Mouse (Mus musculus): ENCODE data around the gene Dscaml1.
A peak's percentile ranks its signal among the peaks of the same experiment; 100 is the strongest.

Dscaml1 gene

DNA sequence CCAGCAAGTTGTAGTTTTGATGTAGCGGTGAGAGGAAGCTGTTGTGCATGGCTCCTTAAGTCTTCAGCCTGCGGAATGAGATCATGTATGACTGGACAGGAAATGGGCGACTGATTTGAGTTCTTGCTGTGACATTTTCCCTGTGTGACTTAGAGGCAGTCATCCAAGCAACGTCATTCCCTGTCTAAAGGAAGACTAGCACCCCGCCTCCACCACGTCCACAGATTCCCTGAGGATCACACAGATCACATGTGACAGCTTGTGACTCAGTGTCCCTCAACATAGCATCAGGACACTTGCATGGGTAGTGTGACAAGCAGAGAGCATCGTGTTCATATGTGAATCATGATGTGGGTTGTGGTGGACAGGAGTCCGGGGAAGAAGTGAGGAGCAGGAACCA is 147.6 kb downstream of the Dscaml1 start:
- no peak for DNase-seq

- no peak for DNase-seq
Measured at GRCm38 (mm10) chr9:45580069-45580795, 153.8 kb downstream of the Dscaml1 start.

GRCm38 (mm10) chr9:45586475-45586874 is 160.0 kb downstream of the Dscaml1 start:
- no peak for DNase-seq

DNA sequence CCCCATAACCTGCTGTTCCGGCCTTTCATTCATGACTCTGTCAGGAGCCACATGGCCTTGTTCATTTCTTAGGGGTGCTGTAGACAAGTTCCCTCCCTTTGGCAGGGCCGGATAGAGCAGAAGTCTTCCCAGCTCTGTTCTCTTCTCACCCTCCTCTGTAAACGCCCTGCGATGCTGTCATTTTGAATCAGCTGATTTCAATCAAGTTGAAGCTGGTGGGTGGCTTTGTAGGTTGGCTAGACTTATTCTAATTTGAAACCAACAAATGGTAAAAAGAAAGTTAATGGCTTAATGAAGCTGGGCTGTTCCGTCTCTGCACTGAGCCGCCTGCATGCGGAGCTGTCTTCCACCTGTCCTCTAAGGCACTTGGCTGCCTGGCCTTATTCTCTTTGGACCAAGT is 161.3 kb downstream of the Dscaml1 start:
- no peak for DNase-seq

- peak; percentile 20 to 80 for DNase-seq
Measured at GRCm38 (mm10) chr9:45589867-45590266, 163.4 kb downstream of the Dscaml1 start.

- no peak for DNase-seq
Measured at GRCm38 (mm10) chr9:45591061-45591460, 164.6 kb downstream of the Dscaml1 start.

DNA sequence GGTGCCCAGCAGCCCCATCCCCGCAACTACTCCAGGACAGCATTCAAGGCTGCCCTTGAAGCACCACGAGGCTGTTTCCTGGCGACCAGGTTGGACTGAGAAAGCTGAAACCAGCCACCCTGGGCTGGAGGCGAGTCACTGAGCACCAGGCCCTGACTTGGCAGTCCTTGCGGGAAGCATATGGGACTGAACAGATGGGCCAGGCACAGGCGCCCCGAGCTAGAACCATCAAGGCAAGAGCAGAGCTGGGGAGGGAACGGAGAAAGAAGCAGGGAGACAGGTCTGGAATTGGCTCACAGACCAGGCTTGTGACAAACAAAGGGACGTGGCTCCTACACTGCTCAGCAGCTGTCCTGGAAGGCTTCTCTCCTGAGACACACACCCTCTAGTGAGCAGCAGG is 165.9 kb downstream of the Dscaml1 start:
- no peak for DNase-seq

- DNase-seq, result no peak
Measured at GRCm38 (mm10) chr9:45598117-45598516, 171.7 kb downstream of the Dscaml1 start.

- no peak for DNase-seq
Measured at GRCm38 (mm10) chr9:45599377-45599776, 172.9 kb downstream of the Dscaml1 start.

- peak; percentile 1 to 3 for DNase-seq
Measured at GRCm38 (mm10) chr9:45607337-45607736, 180.9 kb downstream of the Dscaml1 start.

- no peak for DNase-seq
Measured at GRCm38 (mm10) chr9:45608097-45609031, 181.9 kb downstream of the Dscaml1 start.

DNA sequence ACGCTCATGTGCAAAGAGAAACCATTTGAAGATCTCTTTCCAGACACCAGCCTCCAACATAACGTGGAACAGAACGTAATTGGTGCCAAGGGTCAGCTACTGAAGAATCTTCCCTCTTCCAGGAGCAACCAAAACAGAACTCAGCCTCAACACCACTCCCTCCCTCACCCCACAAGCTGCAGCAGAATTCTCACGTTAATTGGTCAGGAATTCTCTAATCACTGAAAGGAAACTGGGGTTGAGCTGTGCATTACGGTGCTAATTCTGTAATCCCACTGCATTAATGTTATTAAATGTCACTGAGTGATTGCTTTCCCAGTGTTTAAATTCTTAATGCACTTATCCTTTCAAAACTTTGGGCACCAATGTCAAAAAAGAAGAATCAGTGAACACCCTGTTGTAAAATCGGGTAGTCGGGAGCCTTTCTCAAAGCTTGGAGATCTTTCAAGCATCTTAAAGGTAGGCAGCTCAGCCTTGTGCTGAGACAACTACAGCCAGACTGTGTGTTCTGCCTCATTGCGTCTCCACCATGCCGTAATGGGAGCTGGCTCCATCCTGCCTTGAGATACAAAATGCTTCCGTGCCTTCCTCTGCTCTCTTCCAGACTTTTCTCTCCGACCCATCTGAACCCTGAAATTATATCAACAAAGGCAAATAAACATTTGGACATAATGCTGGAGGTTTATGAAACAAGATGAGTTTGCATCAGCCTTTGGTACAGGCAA is 184.1 kb downstream of the Dscaml1 start:
- no peak for DNase-seq

DNA sequence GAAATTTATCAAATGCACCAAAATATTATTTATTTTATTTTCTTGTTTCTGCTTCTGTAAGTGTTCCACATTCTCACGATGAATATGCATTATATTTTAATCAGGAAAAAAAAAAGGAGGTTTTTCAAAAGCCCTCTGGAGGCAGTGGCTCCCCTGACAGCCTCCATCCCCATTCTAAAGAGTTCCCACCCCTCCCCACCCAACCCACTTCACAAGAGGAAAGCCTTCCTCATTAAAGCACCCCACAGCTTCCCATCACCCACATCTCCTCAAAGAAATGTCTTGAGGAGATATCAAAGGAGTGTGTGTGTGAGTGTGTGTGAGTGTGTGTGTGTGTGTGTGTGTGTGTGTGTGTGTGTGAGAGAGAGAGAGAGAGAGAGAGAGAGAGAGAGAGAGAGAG is 188.2 kb downstream of the Dscaml1 start:
- DNase-seq, result no peak

DNA sequence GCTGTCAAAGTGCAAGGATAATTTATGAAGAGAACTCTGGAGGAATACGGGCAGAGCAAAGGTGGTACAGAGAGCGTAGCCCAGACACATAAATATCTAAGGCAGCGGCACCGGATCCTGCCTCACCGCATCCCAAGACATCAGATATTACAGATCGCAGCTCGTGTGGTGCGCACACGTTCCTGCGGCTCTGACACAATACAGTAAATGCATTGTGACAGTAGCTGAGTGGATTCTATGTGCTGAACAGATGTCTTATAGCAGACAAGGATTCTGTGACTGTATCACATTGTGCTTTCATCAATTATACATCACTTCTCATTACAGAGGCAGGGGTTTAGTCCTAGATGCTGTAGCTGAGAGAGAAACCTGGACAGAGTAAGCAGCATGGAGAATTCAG is 191.5 kb downstream of the Dscaml1 start:
- DNase-seq, result no peak

GRCm38 (mm10) chr9:45618443-45618842 is 192.0 kb downstream of the Dscaml1 start:
- DNase-seq, result no peak

- no peak for DNase-seq
Measured at GRCm38 (mm10) chr9:45620049-45620448, 193.6 kb downstream of the Dscaml1 start.

- no peak for DNase-seq
Measured at GRCm38 (mm10) chr9:45620920-45621319, 194.5 kb downstream of the Dscaml1 start.

DNA sequence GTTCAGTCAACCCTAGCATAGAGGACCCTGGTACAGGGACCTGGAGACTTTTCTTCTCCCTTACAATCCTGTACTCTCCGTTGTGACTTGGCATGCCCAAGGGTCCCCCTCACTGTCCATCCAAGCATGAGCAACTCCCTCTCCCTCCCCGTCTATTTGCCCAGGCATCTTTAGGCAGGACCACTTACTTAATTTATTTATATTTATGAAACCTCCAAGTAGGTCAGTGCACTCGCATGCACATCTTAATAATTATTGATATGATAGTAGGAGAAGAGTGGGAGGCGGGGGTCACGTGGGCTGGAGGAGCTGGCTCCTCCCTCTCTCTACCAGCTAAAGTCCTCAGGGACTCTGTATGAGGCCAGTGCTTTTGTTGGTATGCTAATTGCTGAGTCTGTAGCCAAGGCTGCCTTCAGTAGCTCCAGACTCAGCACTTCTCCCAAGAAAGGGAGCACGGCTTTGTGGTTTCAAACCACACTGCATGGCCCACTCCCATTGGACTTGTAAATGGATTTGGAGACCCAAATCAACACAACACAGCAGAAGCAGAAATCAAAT is 199.5 kb downstream of the Dscaml1 start:
- DNase-seq, result no peak

DNA sequence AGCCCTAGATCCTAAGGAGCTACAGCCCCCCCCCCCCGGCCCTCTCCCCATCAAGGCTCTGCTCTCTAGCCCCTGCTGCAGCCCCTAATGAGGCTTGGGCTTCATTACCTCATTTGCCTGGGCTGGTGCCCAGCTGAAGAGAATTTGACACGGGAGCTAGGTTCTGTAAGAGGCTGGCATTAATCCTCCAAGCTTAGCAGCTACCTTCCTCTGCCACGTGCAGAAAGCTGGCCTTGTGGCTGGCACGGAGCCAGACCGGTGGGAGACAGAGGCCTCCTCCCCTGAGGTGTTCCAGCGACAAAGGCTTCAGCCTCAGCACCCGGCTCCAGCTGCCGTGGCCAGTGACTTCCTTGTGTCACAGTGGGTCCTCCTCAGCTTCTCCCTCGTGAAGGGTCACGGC is 206.1 kb downstream of the Dscaml1 start:
- DNase-seq, result no peak

DNA sequence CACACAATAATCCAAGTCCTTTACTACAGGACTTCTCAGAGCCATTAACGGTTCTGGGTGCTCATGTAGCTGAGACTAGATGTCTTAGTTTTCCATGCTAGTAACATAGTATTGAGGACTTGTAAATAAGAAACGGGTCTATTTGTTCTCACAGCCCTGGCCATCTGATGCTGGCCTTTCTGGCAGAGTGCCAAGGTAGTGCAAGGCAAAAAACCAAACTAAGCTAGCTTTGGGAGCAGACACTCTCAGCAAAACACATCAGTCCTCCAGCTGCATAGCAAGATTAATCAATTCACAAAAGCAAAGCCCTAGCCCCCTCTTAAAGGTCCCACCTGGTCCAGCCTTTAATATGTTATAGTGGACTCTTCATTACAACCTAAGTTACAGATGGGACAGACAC is 206.6 kb downstream of the Dscaml1 start:
- no peak for DNase-seq

DNA sequence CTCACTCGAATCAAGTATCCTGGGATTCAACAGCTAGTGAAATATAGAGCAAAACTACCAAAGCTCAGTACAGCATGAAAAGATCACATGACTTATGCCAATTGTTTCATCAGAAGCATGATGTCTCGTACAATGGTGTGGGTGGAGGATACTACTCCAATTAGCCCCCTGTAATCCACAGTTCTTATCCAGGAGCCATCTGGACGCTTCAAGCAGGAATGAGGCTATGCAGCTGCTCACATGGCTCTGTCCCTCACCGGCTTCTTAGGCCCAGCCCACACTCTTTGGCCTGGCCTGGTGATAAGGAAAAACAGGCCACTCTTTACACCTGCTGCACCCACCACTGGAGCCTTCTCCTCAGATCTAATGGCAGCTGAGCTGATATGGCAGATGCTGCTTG is 208.6 kb downstream of the Dscaml1 start:
- DNase-seq, result no peak

- DNase-seq, result no peak
Measured at GRCm38 (mm10) chr9:45637346-45637745, 210.9 kb downstream of the Dscaml1 start.
